Mouse (Mus musculus) hindlimb bud, embryonic 11.5 days (tissue): ENCODE results near the gene Nudt1.

Experiments used
- DNase-seq: peaks from one replicate; pipeline ENCODE4 v3.0.0-alpha.2; 2012; ENCODE audit warnings: low read depth, low spot score; ENCODE audit errors: extremely low spot score

Gene Nudt1

GRCm38 (mm10) chr5:140381156-140381555, 59.7 kb downstream of the Nudt1 start:
- no peak for DNase-seq

GRCm38 (mm10) chr5:140382688-140383087, 61.2 kb downstream of the Nudt1 start:
- no peak for DNase-seq

- no peak for DNase-seq
Measured at GRCm38 (mm10) chr5:140383559-140383958, 62.1 kb downstream of the Nudt1 start.

- no peak for DNase-seq
Measured at GRCm38 (mm10) chr5:140384462-140384861, 63.0 kb downstream of the Nudt1 start.

- DNase-seq, result no peak
Measured at GRCm38 (mm10) chr5:140387236-140387635, 65.8 kb downstream of the Nudt1 start.
